Mouse (Mus musculus) hindbrain, embryonic 13.5 days (tissue): ENCODE results near the gene Lrr1. TPM values are rescaled to one million over a fixed set of nuclear protein-coding genes. Genes with fewer than 3 reads are reported as not detected.

ENCODE experiments used
- ATAC-seq: fragments of 200-750 bp; cut with Nextera tagmentation; 2 replicates; pipeline ENCODE4 v1.8.0; 2017; ENCODE audit warnings: moderate TSS enrichment; ENCODE audit not compliant: low FRiP score
- H3K27ac ChIP-seq: fragments of 300-500 bp; sonication (generic); 2 replicates; pipeline ENCODE4 v1.5.1; 2015; ENCODE audit warnings: inconsistent platforms, mild to moderate bottlenecking, moderate library complexity
- H3K27me3 ChIP-seq: fragments of 300-500 bp; sonication (generic); 2 replicates; pipeline ENCODE4 v1.6.1; 2015; ENCODE audit warnings: mild to moderate bottlenecking, inconsistent platforms
- H3K36me3 ChIP-seq: fragments of 300-500 bp; sonication (generic); 2 replicates; pipeline ENCODE4 v1.6.1; 2015; ENCODE audit warnings: mild to moderate bottlenecking, inconsistent platforms
- H3K4me1 ChIP-seq: fragments of 300-500 bp; sonication (generic); replicated peaks from 2 replicates; pipeline ENCODE4 v1.6.1; 2015; ENCODE audit warnings: inconsistent platforms
- H3K4me2 ChIP-seq: fragments of 300-500 bp; sonication (generic); 2 replicates; pipeline ENCODE4 v1.6.1; 2015; ENCODE audit warnings: inconsistent platforms, mild to moderate bottlenecking, moderate library complexity
- H3K4me3 ChIP-seq: fragments of 300-500 bp; sonication (generic); 2 replicates; pipeline ENCODE4 v1.5.1; 2015; ENCODE audit warnings: mild to moderate bottlenecking, inconsistent platforms
- H3K9ac ChIP-seq: fragments of 300-500 bp; sonication (generic); 2 replicates; pipeline ENCODE4 v1.6.1; 2015; ENCODE audit warnings: mild to moderate bottlenecking, inconsistent platforms
- H3K9me3 ChIP-seq: fragments of 300-500 bp; sonication (generic); 2 replicates; pipeline ENCODE4 v1.6.1; 2016; ENCODE audit warnings: inconsistent platforms
- WGBS: fragments of 180-500 bp; shearing (Covaris S2); methylation state at CpG from one replicate; pipeline ENCODE4 v1.1.7; 2015; 5-methylcytosine and 5-hydroxymethylcytosine counted together
- polyA plus RNA-seq: library from polyadenylated mRNA; unstranded; fragments of >200 nt; fragmentation: Nextera tagmentation; extraction: Ambion mirVana; gene quantifications from 2 replicates; pipeline ENCODE4 v1.2.1, GENCODE M21; 2015

The Lrr1 gene
- polyA plus RNA-seq, 1 experiment from 2014 or later: 5.5 TPM

DNA sequence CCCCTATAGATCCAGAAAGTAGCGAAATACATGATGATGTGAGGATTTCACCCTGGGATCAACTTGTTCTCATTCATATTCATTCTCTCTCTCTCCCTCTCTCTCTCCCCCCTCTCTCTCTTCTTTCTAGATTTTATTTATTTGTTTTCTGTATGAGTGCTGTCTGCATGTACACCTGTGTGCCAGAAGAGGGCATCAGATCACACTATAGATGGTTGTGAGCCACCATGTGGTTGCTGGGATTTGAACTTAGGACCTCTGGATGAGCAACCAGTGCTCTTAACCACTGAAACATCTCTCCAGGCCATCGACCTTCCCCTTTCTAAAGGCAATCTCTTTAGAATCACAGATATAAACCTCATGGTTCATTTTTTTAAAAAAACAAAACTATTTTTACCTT is 39.9 kb downstream of the Lrr1 start:
- H3K4me1 ChIP-seq: peaks cover 4% of the 10 kb centered on the region; the same call in 1 of the 2 replicates
- ATAC-seq: no peak
- no peak overlapping the region for H3K4me2 ChIP-seq
- no peaks in the 10 kb centered on the region for H3K36me3 ChIP-seq
- H3K27me3 ChIP-seq: no peaks in the 10 kb centered on the region
- no peak overlapping the region for H3K27ac ChIP-seq
- H3K9me3 ChIP-seq: no peaks in the 10 kb centered on the region
- no peak overlapping the region for H3K9ac ChIP-seq
- WGBS: 97% methylated on average over 2 of the region's 2 CpGs
- H3K4me3 ChIP-seq: no peak overlapping the region

DNA sequence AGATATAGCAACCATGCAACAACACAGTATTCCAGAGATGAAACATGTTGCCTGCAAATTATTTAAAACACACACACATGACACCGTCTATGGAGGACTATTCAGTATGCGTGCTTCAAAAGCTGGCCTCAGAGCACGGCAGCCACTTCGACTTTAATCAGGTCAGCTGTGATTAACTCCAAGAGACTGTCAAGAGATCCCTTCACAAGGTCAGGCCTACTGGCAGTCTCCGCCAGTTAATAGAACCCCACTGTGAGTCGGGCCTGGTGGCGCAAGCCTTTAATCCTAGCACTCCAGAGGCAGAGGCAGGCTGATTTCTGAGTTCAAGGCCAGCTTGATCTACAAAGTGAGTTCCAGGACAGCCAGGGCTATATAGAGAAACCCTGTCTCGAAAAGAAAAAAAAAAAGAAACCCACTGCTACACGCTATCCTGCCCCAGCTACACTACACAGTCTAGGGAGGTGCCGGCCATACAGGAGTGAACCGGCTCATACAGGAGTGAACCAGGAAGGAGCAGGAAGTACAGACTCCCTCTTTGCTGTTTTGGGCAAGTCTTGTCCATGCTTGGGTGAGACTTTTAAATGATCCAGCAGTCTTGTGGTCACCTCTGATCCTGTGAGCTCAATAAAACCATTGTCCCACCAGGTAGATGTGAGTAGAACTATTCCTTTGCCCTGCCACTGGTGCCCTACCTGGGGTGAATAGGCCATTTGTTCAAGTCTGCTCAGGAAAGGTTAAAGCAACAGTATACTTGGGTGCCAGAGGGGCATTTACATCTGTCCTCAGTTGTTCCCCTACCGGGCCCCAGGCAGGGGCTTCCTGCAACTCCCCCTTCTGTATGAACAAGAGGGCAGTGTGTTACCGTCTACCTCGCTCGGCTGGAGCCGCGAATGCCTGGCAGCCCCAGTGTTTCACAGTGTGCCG is 41.7 kb downstream of the Lrr1 start:
- H3K4me2 ChIP-seq: no peak overlapping the region
- no peak overlapping the region for H3K4me3 ChIP-seq
- no peaks in the 10 kb centered on the region for H3K27me3 ChIP-seq
- no peak overlapping the region for H3K9ac ChIP-seq
- no peaks in the 10 kb centered on the region for H3K36me3 ChIP-seq
- no peaks in the 10 kb centered on the region for H3K4me1 ChIP-seq
- no peak overlapping the region for H3K27ac ChIP-seq
- 89% methylated on average over 18 of the region's 18 CpGs for WGBS
- ATAC-seq: no peak
- H3K9me3 ChIP-seq: no peaks in the 10 kb centered on the region

DNA sequence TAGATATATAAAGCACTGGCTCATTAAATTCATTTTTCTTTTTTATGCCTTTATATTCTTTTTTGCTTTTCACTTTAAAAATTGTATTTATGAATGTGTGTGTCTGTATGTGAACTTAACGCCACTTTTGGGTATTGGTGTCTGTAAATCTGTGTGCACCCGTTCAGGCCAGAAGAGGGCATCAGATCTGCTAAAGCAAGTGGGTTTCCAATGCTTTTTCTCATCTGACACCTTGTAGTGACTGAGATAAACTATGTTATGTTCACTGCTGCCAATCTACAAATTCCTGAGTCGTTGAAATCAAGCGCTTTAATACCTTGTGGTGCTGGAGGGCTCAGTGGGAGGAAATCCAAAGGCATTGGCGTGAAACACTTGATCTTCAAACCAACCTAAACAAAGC is 42.4 kb downstream of the Lrr1 start:
- 88% methylated on average over 5 of the region's 5 CpGs for WGBS
- no peak overlapping the region for H3K27ac ChIP-seq
- no peak for ATAC-seq
- H3K9ac ChIP-seq: no peak overlapping the region
- no peak overlapping the region for H3K4me2 ChIP-seq
- H3K9me3 ChIP-seq: no peaks in the 10 kb centered on the region
- no peaks in the 10 kb centered on the region for H3K36me3 ChIP-seq
- no peak overlapping the region for H3K4me3 ChIP-seq
- H3K27me3 ChIP-seq: no peaks in the 10 kb centered on the region
- H3K4me1 ChIP-seq: no peaks in the 10 kb centered on the region

DNA sequence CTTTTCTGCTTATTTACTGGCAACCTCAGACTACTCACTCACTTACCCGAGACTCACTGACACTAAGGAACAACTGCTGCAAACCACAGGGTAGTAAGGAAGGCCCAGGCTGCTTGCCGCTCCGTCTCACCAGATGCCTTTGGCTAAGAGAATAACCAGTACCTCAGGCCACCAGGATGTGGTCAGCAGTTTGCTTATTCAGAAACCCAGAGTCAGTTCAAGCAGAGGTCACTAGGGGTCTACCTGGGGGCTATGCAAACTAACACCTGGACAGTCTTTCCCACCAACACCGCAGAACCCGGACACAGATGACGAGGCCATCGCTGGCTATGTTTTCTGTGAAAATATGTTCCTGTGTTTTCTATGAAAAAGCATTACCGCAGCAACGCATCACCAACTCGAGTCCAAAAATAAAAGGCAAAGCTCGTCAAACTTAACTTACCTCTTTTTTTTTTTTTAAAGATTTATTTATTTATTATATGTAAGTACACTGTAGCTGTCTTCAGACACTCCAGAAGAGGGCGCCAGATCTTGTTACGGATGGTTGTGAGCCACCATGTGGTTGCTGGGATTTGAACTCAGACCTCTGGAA is 44.7 kb downstream of the Lrr1 start:
- no peak for ATAC-seq
- no peak overlapping the region for H3K4me2 ChIP-seq
- H3K9me3 ChIP-seq: no peaks in the 10 kb centered on the region
- H3K27ac ChIP-seq: no peak overlapping the region
- H3K4me3 ChIP-seq: no peak overlapping the region
- no peak overlapping the region for H3K9ac ChIP-seq
- no peaks in the 10 kb centered on the region for H3K4me1 ChIP-seq
- no peaks in the 10 kb centered on the region for H3K27me3 ChIP-seq
- 94% methylated on average over 13 of the region's 13 CpGs for WGBS
- H3K36me3 ChIP-seq: no peaks in the 10 kb centered on the region

DNA sequence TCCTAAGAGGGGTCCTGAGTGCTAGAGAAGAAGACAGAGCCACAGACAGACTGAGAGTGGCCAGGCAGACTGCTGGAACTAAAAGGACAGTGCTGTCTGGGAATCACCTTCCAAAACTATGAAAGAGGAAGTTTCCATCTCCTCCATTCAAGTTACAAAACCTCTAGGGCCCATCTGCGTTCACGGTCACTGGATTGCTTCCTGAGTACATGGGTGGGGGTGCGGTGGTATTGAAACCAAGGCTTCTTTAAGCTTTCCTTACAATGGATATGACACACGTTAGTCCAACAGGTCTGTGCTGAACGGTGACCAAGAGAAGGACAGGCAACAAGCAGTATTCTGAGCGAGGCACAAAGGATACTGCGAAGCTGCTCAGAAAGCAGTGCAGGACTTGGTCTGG is 45.8 kb downstream of the Lrr1 start:
- no peak overlapping the region for H3K4me2 ChIP-seq
- H3K27ac ChIP-seq: no peak overlapping the region
- 93% methylated on average over 7 of the region's 7 CpGs for WGBS
- no peaks in the 10 kb centered on the region for H3K4me1 ChIP-seq
- no peaks in the 10 kb centered on the region for H3K36me3 ChIP-seq
- H3K27me3 ChIP-seq: no peaks in the 10 kb centered on the region
- H3K4me3 ChIP-seq: no peak overlapping the region
- ATAC-seq: no peak
- no peaks in the 10 kb centered on the region for H3K9me3 ChIP-seq
- no peak overlapping the region for H3K9ac ChIP-seq

DNA sequence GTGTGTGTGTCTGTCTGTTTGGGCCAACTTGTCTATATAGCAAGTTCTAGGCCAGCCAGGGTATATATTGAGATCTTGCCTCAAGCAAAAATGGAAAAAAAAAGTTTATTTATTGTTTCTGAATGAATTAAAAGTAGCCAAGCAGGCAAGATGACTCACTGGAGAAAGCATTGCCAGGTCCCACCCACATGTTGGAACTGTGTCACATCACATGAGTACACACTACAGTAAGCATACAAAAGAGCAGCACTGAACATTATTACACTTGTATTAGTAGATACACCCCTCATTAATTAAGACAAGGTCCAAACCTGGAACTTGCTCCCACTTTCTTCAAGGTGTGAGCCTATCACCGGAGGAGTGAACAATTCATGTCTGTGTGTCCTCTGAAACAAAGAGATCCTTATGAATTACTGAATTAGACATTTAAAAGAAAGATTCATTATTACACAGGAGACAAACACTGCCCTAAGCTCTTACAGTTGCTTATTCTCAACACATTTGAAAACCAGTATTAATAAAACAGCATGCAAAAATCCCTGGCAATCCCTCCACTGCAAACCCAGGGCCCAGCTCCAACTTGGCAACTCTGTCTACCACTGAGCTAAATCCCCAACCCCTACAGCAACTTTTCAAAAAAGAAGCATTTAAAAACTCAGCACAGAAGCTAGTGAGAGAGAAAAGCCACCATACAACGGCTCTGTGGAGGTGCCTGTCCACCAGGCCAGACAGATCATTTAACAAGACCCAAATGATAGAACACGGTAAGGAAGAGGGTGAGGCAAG is 46.6 kb downstream of the Lrr1 start:
- WGBS: 92% methylated on average over 3 of the region's 3 CpGs
- H3K36me3 ChIP-seq: no peaks in the 10 kb centered on the region
- no peaks in the 10 kb centered on the region for H3K9me3 ChIP-seq
- H3K27ac ChIP-seq: no peak overlapping the region
- H3K4me3 ChIP-seq: no peak overlapping the region
- H3K9ac ChIP-seq: no peak overlapping the region
- no peak for ATAC-seq
- no peak overlapping the region for H3K4me2 ChIP-seq
- H3K27me3 ChIP-seq: no peaks in the 10 kb centered on the region
- no peaks in the 10 kb centered on the region for H3K4me1 ChIP-seq

DNA sequence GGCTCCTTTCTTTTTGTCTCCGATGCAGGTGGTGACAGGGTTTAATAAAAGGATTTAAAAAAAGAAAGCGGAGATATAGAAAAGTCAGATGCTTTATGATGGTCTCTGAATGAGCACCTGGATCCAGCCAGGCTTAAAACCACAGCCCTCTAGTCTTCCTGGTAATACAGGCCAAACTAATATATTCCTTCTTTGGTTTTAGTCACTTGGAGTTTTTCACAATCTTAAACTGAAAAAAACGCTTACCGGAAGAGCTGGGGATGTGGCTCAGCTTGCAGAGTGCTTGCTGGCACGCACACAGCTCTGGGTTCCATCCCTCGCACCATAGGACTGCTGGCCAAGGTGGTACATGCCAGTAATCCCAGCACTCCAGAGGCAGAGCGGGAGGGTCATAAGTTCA is 48.0 kb downstream of the Lrr1 start:
- H3K27me3 ChIP-seq: no peaks in the 10 kb centered on the region
- no peak overlapping the region for H3K4me2 ChIP-seq
- 95% methylated on average over 7 of the region's 7 CpGs for WGBS
- no peak overlapping the region for H3K4me3 ChIP-seq
- no peak overlapping the region for H3K27ac ChIP-seq
- H3K36me3 ChIP-seq: no peaks in the 10 kb centered on the region
- no peak for ATAC-seq
- H3K9ac ChIP-seq: no peak overlapping the region
- H3K9me3 ChIP-seq: no peaks in the 10 kb centered on the region
- no peaks in the 10 kb centered on the region for H3K4me1 ChIP-seq

DNA sequence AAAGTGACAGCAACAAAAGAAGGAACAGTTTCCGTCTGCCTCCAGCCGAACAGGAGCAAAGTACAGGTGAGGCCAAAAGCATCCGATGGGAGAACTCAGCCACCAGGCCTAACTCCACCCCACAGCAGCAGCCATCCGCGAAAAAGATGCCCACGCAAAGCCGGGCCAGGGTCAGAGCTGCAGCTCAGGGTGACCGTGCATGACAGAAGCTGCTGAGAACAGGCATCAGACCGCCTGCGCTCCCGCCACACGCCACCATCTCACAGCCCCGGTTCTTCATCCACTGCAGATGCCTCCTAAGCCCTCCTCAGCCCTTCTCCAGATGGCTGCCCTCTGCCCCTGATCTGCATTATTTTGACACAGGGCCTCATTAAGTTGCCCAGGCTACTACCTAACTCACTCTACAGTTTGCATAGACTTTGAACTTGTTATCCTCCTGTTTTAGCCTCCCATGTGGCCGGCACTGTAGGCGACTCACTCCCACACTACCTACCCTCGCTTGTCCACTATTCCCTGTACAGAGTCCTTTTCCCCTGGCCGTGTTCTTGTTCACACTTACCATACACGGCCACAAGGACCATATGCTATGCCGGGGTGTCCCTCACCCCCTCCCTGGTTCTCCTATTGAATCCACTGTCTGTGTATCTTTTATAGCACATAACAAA is 52.1 kb downstream of the Lrr1 start:
- no peaks in the 10 kb centered on the region for H3K4me1 ChIP-seq
- 89% methylated on average over 19 of the region's 19 CpGs for WGBS

DNA sequence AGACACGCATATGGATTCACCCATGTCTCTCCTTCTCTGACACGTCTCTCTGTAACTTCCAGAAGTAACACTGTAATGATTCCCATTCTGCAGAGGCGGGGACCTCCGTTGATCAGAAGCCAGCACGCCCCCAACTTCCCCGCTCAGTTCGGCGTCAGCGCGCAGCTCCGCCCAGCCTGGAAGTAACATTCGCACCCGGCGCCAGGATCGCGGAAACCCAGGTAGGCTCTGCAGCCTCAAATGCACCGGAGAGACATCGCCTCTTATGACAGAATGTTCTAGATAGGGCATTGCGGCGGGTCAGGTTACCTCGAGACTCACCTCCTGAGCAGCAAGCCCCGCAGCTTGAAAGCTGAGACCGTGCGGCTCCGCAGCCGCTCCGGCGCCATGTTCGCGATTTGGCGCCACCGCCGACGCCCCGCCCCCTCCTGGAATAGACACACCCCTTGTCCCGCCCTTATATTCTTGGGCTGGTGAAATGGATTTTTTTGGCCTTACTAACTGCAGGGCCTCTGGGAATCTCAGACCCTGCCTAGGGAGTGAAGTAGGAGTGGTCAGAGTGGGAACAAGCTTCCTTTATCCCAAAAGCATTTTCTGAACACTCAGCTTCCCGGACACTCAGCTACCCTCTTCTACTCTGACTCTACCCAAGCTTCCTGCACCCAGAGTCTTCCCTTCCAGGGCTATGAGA is 59.3 kb downstream of the Lrr1 start, which contains the start of gene Pole2:
Pole2 (minus strand) TSS at position 420 of the 691 bp plus-strand sequence.
- no peaks in the 10 kb centered on the region for H3K9me3 ChIP-seq
- peak; percentile 96 for ATAC-seq
- under 1% methylated on average over 37 of the region's 37 CpGs for WGBS
- H3K27ac ChIP-seq: no peak within 1 kb of the TSS; the same call in 1 of the 2 replicates
- H3K4me3 ChIP-seq: peak within 1 kb of the TSS; percentile 61
- H3K36me3 ChIP-seq: no peaks in the 10 kb centered on the region
- peak within 1 kb of the TSS; percentile 67 for H3K9ac ChIP-seq
- H3K4me2 ChIP-seq: peak within 1 kb of the TSS; percentile 59
- no peaks in the 10 kb centered on the region for H3K4me1 ChIP-seq
- H3K27me3 ChIP-seq: no peaks in the 10 kb centered on the region

More for the DNA sequence above, 52.1 kb downstream of the Lrr1 start:
- Histone ChIP-seq H3K9ac (0 out of 2 replicates have a peak overlapping the region, but pooled peaks have one; percentile 29), H3K9me3 (no peaks in the 10 kb centered on the region), H3K27ac (no peak overlapping the region), H3K4me2 (no peak overlapping the region), H3K36me3 (no peaks in the 10 kb centered on the region), H3K4me3 (no peak overlapping the region), H3K27me3 (no peaks in the 10 kb centered on the region)
- ATAC-seq: no peak
